In genomic region chr10:18711436-18711835, GRCm38 (mm10) we compare ENCODE assay signal across 24 mouse cellular contexts. TPM values are rescaled to one million over a fixed set of nuclear protein-coding genes. Genes with fewer than 3 reads are reported as not detected.
A peak's percentile ranks its signal among the peaks of the same experiment; 100 is the strongest.
DNase-seq lines count a peak whose midpoint lies in the region; ATAC-seq and TF ChIP-seq lines count a peak whose summit lies in the region.
"Had no signal": no experiment of that assay in that cellular context is flagged by ENCODE, and none has a peak within 500 bp of the region (broad histone marks: within the 10 kb centered on the region; RNA-seq: fewer than 3 reads in every experiment).

No protein-coding gene starts in this region.

- TF ChIP-seq POLR2A in limb, embryonic 14.5 days (IDR thresholded peaks at IDR 0.05; ENCODE audit: borderline replicate concordance, extremely low read depth, insufficient read depth, insufficient read length): no peak

- DNase-seq in cerebellum, adult 11-12 months: peak; percentile 26
- no peak for DNase-seq in hindbrain, embryonic 14.5 days (ENCODE audit: low spot score)
- peak; percentile 49 for DNase-seq in lung, postnatal 0 days (ENCODE audit: low spot score)
- no peak for DNase-seq in lung, postnatal 14 days
- DNase-seq in limb, embryonic 14.5 days (ENCODE audit: low spot score): peak; percentile 25
- no peak for DNase-seq in thymus, postnatal 36 days
- DNase-seq: adrenal gland, adult 8-10 months; embryo, embryonic 11 days; gastrocnemius, postnatal 14 days; kidney, adult 9 months; kidney, postnatal 14 days; liver, postnatal 0 days; thymus, adult 2 months had no signal

- no peaks in the 10 kb centered on the region for H3K9me3 ChIP-seq in hindbrain, embryonic 14.5 days (ENCODE audit: control insufficient read depth, low read length)
- H3K9me3 ChIP-seq in hindbrain, embryonic 13.5 days: no peaks in the 10 kb centered on the region
- no peaks in the 10 kb centered on the region for H3K9me3 ChIP-seq in lung, postnatal 0 days (ENCODE audit: low read length)
- H3K9me3 ChIP-seq in limb, embryonic 14.5 days (ENCODE audit: control insufficient read depth, low read length): no peaks in the 10 kb centered on the region
- H3K9me3 ChIP-seq: embryonic facial prominence, embryonic 13.5 days; heart, embryonic 12.5 days; hindbrain, embryonic 12.5 days had no signal

- no peak overlapping the region for H3K4me3 ChIP-seq in hindbrain, embryonic 14.5 days (replicated peaks; ENCODE audit: low read length)
- no peak overlapping the region for H3K4me3 ChIP-seq in hindbrain, embryonic 13.5 days
- H3K4me3 ChIP-seq in lung, postnatal 0 days (ENCODE audit: low read depth, low read length): no peak overlapping the region
- H3K4me3 ChIP-seq in limb, embryonic 14.5 days (replicated peaks; ENCODE audit: low read length): no peak overlapping the region
- H3K4me3 ChIP-seq: embryonic facial prominence, embryonic 13.5 days; erythroblast, embryonic 14.5 days; heart, embryonic 12.5 days; hindbrain, embryonic 12.5 days had no signal

- no peaks in the 10 kb centered on the region for H3K36me3 ChIP-seq in hindbrain, embryonic 14.5 days (replicated peaks; ENCODE audit: control insufficient read depth, insufficient read depth)
- no peaks in the 10 kb centered on the region for H3K36me3 ChIP-seq in hindbrain, embryonic 13.5 days
- no peaks in the 10 kb centered on the region for H3K36me3 ChIP-seq in lung, postnatal 0 days (ENCODE audit: insufficient read depth, low read length)
- H3K36me3 ChIP-seq in limb, embryonic 14.5 days (ENCODE audit: control insufficient read depth, insufficient read depth, low read length): no peaks in the 10 kb centered on the region
- H3K36me3 ChIP-seq: embryonic facial prominence, embryonic 13.5 days; heart, embryonic 12.5 days; hindbrain, embryonic 12.5 days had no signal

- no peak overlapping the region for H3K4me2 ChIP-seq in hindbrain, embryonic 14.5 days (replicated peaks)
- no peak overlapping the region for H3K4me2 ChIP-seq in hindbrain, embryonic 13.5 days
- H3K4me2 ChIP-seq in lung, postnatal 0 days (replicated peaks; ENCODE audit: low read depth, low read length): no peak overlapping the region
- no peak overlapping the region for H3K4me2 ChIP-seq in limb, embryonic 14.5 days (replicated peaks; ENCODE audit: low read depth, low read length, severe bottlenecking)
- H3K4me2 ChIP-seq: embryonic facial prominence, embryonic 13.5 days; heart, embryonic 12.5 days; hindbrain, embryonic 12.5 days; liver, embryonic 11.5 days; midbrain, embryonic 11.5 days had no signal

- H3K4me1 ChIP-seq in hindbrain, embryonic 14.5 days (replicated peaks; ENCODE audit: control insufficient read depth, insufficient read depth, low read length): 0 out of 2 replicates have a peak, but pooled peaks cover 5% of the 10 kb centered on the region
- H3K4me1 ChIP-seq in hindbrain, embryonic 13.5 days (replicated peaks): peaks cover 8% of the 10 kb centered on the region; the same call in 1 of the 2 replicates
- H3K4me1 ChIP-seq in lung, postnatal 0 days (ENCODE audit: insufficient read depth, low read depth, low read length): no peaks in the 10 kb centered on the region
- H3K4me1 ChIP-seq in limb, embryonic 14.5 days (ENCODE audit: control insufficient read depth, insufficient read depth, low read length): peaks cover 6% of the 10 kb centered on the region; the same call in 1 of the 2 replicates
- H3K4me1 ChIP-seq: embryonic facial prominence, embryonic 13.5 days; hindbrain, embryonic 12.5 days had no signal

- no peak for TF ChIP-seq CTCF in lung, postnatal 0 days (IDR thresholded peaks at IDR 0.05)

- no peak overlapping the region for H3K9ac ChIP-seq in hindbrain, embryonic 14.5 days
- no peak overlapping the region for H3K9ac ChIP-seq in hindbrain, embryonic 13.5 days
- no peak overlapping the region for H3K9ac ChIP-seq in lung, postnatal 0 days (replicated peaks; ENCODE audit: low read depth)
- H3K9ac ChIP-seq in limb, embryonic 14.5 days (ENCODE audit: low read depth, low read length, severe bottlenecking): no peak overlapping the region
- H3K9ac ChIP-seq: embryonic facial prominence, embryonic 13.5 days; heart, embryonic 12.5 days; hindbrain, embryonic 12.5 days; liver, postnatal 0 days had no signal

- peak overlapping the region; percentile 59; the same call in 1 of the 2 replicates for H3K27ac ChIP-seq in hindbrain, embryonic 14.5 days
- H3K27ac ChIP-seq in hindbrain, embryonic 13.5 days: no peak overlapping the region
- H3K27ac ChIP-seq in lung, postnatal 0 days (ENCODE audit: low read length): no peak overlapping the region
- H3K27ac ChIP-seq in limb, embryonic 14.5 days (replicated peaks; ENCODE audit: low read depth, low read length): no peak overlapping the region
- H3K27ac ChIP-seq: embryonic facial prominence, embryonic 13.5 days; hindbrain, embryonic 12.5 days; stomach, postnatal 0 days had no signal

- WGBS in hindbrain, embryonic 14.5 days: 94% methylated on average over 4 of the region's 4 CpGs
- WGBS in hindbrain, embryonic 13.5 days: 98% methylated on average over 4 of the region's 4 CpGs
- 83% methylated on average over 4 of the region's 4 CpGs for whole genome bisulfite sequencing in lung, postnatal 0 days
- WGBS in limb, embryonic 14.5 days: 77% methylated on average over 4 of the region's 4 CpGs

- no peak for TF ChIP-seq EP300 in lung, postnatal 0 days (IDR thresholded peaks at IDR 0.05)

- no peaks in the 10 kb centered on the region for H3K27me3 ChIP-seq in hindbrain, embryonic 14.5 days (ENCODE audit: control insufficient read depth, insufficient read depth, low read length)
- no peaks in the 10 kb centered on the region for H3K27me3 ChIP-seq in hindbrain, embryonic 13.5 days
- H3K27me3 ChIP-seq in lung, postnatal 0 days (replicated peaks; ENCODE audit: insufficient read depth, low read length): no peaks in the 10 kb centered on the region
- H3K27me3 ChIP-seq in limb, embryonic 14.5 days (ENCODE audit: control insufficient read depth, insufficient read depth, low read length): no peaks in the 10 kb centered on the region
- H3K27me3 ChIP-seq: embryonic facial prominence, embryonic 13.5 days; heart, embryonic 12.5 days; hindbrain, embryonic 12.5 days had no signal

- ATAC-seq in cerebellum, adult (ENCODE audit: insufficient number of reproducible peaks, low FRiP score, low TSS enrichment): no peak
- no peak for ATAC-seq in hindbrain, embryonic 14.5 days (ENCODE audit: low FRiP score)
- ATAC-seq in hindbrain, embryonic 13.5 days (ENCODE audit: low FRiP score): no peak
- ATAC-seq in lung, postnatal 0 days: peak; percentile 55
- no peak for ATAC-seq in limb, embryonic 14.5 days (ENCODE audit: low FRiP score, low read depth)
- ATAC-seq: activated CD4-positive, CD25-positive, alpha-beta regulatory T cell, adult 4 months; forebrain, embryonic 14.5 days; liver, postnatal 0 days had no signal

RNA-seq across cellular contexts. Expression of gene Arfgef3, which starts 32.3 kb away (rescaled TPM):
- 7.6 and 8.5 TPM in 2 replicates for polyA plus RNA-seq in hindbrain, embryonic 14.5 days (2014; fragmentation: Nextera tagmentation; extraction: Ambion mirVana)
- 4.6 and 5.1 TPM in 2 replicates for polyA plus RNA-seq in hindbrain, embryonic 13.5 days (2015; fragmentation: Nextera tagmentation; extraction: Ambion mirVana)
- 3.5 and 3.6 TPM in 2 replicates for polyA plus RNA-seq in lung, postnatal 0 days (2015; fragmentation: Nextera tagmentation; extraction: Ambion mirVana)
- polyA plus RNA-seq in limb, embryonic 14.5 days (2012; rRNA removed): 0.85 and 0.87 TPM in 2 replicates
- 0.83 and 1.0 TPM in 2 replicates for polyA plus RNA-seq in limb, embryonic 14.5 days (2014; fragmentation: Nextera tagmentation; extraction: Ambion mirVana)

Comparison
In these comparisons a context has a peak if more than half of its experiments do, and no peak if none do; other contexts are left out.
1. DNase-seq: peak in cerebellum, adult 11-12 months (single experiment), lung, postnatal 0 days (single experiment) and limb, embryonic 14.5 days (single experiment); none in hindbrain, embryonic 14.5 days (single experiment), lung, postnatal 14 days (single experiment) and thymus, postnatal 36 days (0 of 2).